Mouse (Mus musculus) retina, postnatal 7 days (tissue): ENCODE results near the gene Crtc3.

Source experiments
- DNase-seq: peaks from one replicate; pipeline ENCODE4 v3.0.0-alpha.2; 2012; ENCODE audit warnings: low read depth, low spot score

Gene Crtc3

DNA sequence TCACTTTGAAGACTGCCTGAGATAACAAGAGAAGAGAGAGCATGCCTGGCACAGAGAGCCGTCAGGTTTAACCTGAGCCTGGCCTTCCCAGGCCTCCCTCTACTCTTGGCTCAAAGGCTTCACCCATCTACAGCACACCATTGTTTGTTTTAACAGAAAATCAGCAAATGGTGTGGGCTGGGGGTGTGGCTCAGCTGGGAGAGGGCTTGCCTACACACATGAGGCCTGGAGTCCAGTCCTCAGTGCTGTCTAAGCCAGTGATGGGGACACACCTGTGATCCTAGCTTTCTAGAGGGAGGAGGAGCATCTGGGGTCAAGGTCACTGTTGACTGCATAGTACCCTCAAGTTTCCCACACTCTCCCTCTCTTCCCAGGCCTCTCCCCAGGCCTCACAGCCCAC lies 6.0 kb downstream of the Crtc3 start:
- no peak for DNase-seq

DNA sequence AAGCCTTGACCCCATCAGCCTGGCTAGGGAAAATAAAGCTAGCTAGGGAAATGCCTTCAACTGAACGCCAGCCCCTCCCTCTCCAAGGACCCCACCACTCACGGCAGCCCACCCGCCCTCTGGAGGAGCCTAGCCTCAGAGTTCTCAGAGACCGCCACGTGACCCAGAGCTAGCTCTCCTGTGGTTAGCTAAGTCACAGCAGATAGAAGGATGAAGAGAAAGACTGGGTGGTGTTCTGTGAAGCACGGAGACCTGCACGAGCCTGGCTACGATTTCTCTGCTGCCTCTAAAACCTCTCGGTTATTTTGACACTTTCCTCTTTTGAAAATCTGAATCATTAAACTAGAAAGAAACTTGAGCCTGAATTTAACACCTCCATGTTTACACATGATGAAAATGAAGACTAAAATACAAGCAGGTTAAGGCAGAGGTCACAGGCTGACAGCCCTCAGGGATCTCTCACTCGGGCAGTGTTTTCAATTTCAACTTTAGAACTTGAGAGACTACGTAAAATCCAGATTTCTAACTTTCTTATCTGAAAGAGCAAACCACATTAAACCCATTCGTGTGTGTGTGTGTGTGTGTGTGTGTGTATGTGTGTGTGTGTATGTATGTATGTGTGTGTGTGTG lies 8.3 kb downstream of the Crtc3 start:
- no peak for DNase-seq

DNA sequence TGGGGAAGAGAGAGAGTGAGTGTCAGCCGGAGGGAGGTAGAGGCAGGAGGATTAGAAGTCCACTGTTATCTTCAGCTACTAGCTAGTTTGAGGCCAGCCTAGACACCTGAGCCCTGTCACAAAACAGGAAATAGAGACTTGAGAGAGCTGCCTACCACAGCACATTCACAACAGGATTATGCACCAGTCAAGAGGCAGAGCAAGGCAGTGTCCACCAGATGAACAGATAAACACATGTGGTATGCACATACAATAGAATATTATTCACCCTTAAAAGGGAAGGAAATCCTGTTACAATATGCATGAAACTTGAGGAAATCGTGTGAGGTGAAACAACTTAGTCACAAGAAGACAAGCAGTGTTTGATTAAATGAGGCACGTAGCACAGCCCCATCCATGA lies 16.4 kb downstream of the Crtc3 start:
- DNase-seq = no peak

DNA sequence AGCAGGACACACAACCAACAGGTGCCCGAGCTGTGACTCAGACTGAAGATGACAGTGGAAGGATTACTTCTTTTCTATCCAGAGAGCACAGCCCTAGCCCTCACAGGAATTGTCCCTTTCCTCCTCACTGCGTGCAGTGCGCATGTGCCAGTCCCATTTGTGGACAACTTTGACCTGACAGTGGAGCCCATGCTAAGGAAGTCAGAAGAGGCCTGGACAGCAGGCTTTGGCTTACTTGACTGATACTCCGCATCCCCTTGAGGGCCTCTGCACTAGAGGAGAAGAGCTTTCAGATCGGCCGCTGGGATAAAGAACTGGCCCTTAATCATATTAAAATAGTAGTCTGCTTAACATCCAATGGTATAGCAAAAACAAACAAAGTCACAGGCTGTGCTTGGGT lies 17.8 kb downstream of the Crtc3 start:
- no peak for DNase-seq

DNA sequence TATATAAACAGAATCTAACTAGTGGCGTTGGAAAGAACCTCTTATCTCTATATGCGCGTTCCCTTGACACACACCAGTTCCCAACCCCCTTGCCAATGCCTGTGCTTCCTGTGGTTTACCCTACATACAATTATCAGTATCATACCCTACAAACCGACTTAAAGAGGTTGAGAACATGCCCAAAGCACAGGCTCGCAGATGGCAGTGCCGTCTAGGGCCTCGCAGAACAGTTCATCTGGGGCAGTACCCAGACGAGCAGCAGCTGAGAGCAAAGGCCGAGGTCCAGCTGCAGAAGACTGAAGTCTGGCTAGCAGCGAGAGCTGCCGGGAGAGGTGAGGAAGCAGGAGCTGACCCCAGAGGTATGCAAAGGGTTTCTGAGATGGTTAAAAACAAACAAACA lies 21.5 kb downstream of the Crtc3 start:
- DNase-seq = no peak

DNA sequence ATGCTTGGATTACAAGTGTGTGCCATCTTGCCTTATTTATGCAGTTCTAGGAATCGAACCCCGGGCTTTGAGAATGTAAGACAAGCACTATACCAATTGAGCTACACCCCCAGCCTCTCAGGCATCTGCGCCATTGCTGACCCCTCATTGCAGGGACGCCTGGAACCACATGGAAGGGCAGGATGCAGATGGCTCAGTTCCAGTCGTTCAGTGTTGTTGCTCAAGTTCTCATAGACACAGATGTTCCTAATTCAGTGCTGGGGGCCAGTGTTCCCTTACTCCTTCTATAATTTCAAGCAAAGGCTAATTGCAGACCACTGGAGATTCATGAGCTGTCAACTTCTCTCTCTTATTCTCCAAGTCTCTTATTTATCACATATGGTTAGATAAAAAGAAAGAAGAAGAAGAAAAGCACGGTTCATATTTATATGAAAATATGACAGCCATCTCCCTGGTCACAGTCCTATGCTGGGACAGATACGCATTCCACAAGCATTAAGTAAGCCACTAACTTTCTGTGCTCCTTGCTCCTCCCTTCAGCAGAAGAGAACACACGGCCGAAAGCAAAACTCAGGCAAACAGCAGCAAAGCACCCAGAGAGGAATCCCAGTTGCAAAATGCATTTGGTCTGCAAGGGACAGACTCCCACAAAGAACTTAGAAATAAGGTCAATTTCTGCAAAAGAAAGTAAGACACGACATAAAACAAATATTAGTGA lies 22.3 kb downstream of the Crtc3 start:
- no peak for DNase-seq

DNA sequence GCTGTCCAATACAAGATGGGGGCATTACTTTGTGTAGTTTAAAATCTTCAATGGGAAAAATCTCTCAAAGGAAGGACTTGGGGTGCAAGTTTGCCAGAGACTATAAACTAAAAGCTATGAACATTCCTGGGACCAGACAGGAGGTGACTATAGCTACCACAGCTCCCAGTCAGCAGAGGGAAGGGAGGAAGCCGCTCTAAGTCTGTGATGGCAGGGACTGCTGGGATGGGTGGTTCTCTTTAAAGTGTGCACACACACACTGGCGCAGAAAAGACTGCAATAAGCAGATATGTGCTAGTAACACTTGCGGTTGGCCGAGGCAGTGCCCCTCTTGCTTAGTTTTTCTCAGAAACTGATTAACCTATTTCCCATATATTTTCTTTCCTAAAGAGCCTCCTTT lies 27.6 kb downstream of the Crtc3 start:
- DNase-seq = no peak

DNA sequence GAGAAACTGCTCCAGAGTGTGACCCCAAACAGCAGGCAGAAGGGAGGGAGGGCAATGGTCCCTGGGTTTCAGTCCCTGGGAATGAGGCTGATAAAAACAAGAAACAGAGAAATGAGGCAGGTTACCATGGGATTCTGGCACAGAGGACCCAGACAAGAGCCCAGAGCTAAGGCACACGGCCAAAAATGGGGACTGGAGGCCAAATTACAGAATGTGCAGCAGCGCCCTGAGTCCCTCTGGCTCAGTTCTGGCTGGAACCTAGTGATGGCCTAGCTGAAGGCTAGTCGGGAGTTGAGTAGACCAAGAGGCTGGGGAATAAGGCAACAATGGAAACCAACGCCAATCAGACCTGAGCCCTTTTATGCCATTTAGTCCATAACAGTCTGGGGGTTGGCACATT lies 28.1 kb downstream of the Crtc3 start:
- DNase-seq = no peak

DNA sequence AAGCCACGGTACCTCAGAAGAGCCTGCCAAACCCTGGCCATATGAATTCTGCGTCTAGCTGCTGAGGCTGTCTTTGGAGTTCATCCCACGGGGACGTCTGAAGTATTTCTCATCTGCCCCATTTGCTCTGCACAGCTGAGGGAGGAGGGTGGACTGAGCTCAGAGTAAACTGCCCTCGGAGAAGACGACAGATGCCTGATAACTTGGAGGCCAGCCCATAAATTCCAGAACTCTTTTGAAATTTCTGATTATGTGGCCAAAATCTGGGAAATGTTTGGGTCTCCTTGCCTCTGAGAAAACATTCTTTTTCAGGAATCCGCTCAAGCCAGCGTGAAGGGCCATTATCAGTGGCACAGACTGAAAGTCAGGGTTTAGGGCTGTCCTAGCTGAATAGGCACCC lies 30.8 kb downstream of the Crtc3 start:
- DNase-seq = no peak

DNA sequence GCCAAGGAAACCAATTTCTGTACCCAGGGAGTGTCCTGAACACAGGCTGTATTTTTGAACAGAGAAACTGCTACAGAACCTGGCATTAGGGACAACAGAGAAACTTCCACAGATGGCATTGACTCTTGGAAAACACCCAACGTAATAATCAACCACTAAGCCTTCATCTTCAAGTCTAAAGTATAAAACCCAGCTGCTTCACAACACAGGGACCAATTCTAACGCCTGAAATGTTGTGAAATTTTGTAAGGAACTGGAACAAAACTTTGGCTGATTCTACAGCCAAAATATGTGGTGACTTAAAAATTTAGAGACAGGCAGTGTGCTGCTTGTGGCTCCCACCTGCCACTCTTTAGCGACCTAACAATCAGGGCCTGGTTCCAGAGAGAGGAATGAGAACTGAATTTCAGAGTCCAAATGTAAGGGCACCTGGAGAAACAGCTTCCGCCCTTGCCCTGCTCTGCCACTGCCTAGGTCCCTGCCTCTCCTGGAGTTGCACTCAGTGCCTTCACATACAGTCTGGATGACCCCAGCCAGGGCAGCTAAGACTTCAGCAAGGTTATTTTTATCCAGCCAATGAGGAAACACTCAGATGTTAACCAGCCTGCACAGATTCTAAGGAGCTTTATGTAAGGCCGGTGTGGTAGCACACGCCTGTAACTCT lies 33.2 kb downstream of the Crtc3 start:
- no peak for DNase-seq

DNA sequence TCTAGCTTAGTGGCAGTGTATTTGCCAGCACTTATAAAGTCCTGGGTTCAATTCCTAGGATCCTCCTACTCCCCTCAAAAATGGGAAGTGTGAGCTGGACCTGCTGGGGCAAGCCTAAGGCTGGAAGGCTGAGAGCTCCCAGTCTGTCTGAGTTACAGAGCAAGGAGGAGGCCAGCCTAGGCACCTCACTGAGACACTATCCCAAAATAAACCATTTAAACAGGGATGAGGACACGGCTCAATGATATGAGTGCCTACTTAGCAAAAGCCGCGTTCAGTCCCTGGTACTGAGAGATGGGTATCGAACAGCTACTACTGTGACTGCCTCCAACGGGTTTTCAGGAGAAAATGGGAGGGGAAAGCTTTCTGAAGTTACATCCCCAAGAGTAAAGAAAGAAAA lies 33.8 kb downstream of the Crtc3 start:
- DNase-seq = no peak

DNA sequence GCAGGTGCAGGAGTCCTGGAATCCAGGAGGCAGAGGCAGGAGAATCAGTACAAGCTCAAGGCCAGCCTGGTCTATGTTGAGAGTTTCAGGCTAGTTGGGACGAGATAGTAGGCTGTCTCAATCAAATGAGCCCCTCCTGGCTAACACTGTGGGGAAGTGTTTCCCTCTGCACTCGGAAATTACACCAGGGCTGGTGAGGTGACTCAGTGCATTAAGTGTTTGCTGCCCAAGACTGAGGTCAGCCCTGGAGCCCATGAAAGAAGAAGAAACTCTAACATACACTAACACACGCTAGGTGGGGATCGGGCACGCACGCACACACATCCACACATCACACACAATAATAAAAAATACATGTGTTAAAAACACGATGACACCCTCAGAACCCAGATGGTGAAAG lies 34.3 kb downstream of the Crtc3 start:
- no peak for DNase-seq

DNA sequence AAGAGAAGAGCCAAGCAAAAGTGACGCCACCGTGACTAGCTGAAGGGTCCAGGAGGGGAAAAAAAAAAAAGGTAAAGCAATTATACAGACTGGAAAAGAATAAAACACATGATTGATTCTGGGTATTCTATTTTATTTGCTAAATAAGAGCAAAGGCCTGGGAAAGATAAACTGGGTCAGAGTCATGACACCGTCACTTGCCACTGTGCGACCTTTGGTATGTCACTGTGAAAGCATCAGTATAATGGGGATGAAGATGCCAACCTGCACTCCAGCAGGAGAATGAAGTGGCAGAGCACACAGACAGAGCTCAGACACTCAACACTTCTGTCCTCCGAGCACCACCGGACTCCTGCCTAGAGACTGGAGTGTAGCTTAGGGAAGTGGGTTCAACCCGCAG lies 34.7 kb downstream of the Crtc3 start:
- no peak for DNase-seq

DNA sequence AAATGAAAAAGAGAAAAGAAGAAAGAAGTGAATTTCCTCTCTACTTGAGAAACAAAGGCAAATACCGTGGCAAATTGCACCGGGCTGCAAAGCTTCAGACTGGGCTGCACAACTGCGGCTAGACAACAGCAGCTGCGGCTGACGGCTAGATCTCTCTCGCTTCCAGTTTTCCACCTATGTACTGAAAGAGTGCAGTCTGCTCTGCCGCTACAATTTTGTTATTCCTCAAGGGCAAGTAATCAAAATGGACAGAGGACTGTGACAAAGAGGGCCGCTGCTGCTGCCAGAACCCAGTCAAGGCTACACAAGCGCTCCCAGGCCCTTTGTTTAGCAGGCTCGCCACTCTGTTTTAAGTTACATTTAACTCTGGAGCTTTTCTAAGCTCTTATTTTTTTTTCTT lies 35.6 kb downstream of the Crtc3 start:
- DNase-seq = no peak

DNA sequence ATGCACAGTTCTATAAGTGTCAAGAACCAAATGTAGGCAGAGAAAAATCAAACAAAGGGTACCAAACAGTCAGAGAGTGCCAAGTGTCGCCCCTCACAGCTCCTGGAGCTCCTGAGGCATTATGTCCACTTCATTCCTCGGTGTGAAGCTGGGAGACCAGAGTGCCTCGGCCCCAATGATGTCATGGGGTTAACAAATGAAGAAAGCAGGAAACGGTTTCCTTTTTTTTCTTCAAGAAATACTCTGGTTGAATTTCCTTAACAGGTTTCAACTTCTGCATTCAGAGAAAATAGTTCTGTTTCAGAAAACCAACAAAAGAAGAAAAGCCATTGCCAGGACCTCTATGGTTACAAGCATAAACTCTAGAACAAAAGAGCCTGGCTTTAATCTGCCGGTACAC lies 36.4 kb downstream of the Crtc3 start:
- no peak for DNase-seq

DNA sequence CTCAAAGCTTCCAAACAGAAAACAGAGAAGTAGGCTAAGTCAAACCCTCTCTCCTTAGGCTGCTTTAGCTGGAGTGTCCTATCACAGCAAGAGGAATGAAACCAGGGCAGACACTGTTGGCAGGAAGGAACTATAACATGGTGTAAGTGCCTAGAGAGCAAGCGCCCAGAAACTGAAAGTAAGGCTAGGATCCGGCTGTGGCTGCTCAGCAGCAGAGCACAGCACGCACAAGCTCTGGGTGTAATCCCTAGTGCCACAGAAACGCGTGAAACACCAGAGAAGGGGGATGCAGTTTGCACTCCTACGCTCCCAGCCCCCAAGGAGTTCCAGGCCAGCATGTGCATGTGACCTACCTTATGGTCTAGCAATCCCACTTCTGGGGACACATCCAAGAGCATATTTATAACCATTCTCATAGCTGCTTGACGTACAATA lies 41.2 kb downstream of the Crtc3 start:
- DNase-seq = no peak

DNA sequence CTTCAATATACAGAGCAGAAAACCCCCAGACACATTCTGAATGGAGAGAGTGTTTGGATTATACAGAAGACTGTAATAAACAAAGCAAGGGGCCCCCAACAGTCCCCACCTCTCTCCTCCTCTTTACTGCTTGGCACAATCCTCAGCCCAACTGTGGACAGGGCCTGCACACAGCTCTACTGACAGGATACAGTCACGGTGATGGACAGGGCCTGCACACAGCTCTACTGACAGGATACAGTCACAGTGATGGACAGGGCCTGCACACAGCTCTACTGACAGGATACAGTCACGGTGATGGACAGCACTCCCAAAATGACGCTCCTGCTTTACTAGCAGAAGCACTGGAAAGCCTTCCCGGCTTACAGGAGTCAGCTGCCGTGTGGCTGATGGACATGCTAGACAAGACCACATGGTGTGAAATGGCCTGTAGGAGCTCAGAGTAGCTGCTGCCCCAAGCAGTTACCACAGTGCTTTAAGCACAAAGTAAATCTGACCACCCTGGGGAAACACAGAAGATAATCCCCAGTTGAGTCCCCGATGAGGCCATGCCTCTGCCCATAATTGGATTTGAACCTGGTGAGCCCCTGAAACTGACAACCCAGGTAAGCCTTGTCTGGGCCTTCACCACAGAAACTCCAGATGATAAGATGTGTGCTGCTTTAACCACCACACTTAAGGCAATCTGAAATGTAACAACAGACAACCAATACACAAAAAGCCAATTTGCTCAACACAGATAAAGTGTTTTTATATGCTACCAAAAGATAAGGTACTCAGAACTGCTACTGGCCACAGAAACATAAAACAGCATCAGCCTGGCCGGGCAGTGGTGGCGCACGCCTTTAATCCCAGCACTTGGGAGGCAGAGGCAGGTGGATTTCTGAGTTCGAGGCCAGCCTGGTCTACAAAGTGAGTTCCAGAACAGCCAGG lies 42.3 kb downstream of the Crtc3 start:
- peak; percentile 49 for DNase-seq

DNA sequence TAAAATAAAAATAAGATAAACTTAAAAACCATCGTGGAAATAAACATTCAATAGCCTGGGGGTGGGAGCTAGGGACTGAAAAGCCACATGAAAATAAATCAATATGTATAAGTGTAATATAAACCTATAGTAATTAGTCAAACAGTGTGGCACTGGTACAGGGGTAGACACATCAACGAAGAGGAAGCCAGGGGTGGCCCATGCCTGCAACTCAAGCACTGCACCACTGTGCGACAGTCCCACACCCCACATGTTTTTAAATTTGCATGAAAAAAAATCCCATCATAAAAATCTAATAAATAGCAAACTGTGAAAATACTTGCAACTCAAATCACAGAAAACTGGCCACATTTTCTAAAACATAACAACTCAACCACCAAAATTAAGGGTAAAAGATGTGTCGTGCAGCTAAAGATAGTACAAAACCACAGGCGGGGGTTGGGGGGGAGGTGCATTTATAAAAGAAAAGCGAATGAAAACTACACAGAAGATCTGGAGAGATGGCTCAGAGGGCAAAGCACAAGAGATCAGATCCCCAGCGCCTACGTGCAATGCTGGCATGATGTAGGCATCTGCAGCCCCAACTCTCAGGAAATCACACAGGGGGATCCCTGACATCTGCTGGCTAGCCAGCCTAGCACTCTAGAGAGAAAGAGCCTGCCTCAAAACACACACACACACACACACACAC lies 45.6 kb downstream of the Crtc3 start:
- no peak for DNase-seq

DNA sequence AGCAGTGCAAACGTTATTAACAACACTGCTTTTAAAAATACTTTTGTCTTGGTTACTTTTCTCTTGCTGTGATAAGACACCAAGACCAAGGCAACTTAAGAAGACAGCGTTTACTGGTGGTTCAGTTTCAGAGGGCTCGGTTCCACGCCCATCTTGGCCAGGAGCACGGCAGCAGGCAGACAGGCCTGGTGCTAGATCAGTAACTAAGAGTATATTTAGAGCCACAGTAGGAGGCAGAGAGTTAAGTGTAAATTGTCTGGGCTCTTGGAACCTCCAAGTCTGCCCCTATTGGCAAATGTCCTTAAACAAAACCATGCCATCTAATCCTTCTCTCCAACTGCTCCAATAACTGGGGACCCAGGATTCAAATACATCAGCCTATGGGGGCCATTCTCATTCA lies 46.1 kb downstream of the Crtc3 start:
- DNase-seq = no peak

DNA sequence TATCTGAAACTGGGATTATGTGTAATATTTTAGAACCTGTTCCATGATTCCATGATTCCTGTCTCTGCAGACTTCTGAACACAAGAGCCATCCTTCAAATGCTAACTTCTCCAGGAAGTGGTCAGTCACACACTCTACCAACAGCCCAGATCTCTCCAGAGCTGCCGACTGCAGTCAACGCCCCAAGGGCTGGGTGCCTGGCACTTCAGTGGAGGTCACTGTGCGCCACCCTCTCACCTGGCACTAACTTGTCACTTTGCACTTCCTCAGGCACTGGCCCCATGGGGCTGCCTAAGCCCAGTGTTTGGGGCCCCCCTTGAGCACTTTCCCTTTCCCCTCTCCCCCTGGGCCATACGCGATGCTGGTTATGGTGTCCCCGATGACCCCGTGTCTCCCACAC lies 46.8 kb downstream of the Crtc3 start:
- DNase-seq = no peak

DNA sequence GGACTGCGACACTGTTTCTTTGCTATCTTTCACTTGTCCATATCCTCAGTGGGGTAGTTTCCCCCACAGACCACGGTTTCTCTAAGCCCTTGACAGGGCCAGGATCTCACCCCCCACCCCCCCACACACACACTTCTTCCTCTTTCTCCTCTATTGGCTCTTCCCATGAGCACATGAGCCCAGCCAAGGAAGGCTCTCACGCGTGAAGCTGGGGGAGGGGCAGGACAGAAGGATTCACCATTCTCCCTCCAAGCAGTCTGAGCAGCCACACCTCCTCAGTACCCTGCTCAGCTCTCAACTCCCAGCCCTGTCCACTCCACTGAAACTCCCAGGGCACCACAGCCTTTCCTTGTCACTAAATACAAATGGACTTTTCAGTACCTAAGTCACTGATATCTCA lies 47.2 kb downstream of the Crtc3 start:
- no peak for DNase-seq

DNA sequence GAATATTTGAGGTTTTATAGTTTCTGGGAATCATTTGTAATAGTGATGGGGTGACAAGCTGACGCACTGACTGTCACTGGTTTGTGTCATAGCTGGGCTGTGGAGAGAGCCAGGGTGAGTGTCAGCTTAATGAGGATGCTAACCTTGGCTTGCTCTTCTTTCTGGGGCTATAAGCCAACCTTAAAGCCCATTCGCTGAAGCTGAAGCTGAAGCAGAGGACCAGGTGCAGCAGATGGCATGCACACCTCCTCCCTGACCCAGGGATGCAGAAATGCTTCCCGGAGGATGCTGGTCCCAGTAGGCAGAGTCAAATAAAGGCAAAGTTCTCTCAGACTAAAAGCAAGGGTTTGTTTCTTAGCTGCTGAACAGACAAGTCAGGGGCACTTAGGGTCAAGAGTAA lies 48.7 kb downstream of the Crtc3 start:
- no peak for DNase-seq
